Mouse (Mus musculus) kidney, postnatal 25 days (tissue): Measurements from ENCODE around the gene Nphp1.
A peak's percentile ranks its signal among the peaks of the same experiment; 100 is the strongest.

ENCODE experiments used
- DNase-seq, 2 experiments: peaks; one replicate each; pipeline ENCODE4 v3.0.0; 2021; ENCODE audit warnings: mixed read lengths in 2 of 2

The Nphp1 gene

DNA sequence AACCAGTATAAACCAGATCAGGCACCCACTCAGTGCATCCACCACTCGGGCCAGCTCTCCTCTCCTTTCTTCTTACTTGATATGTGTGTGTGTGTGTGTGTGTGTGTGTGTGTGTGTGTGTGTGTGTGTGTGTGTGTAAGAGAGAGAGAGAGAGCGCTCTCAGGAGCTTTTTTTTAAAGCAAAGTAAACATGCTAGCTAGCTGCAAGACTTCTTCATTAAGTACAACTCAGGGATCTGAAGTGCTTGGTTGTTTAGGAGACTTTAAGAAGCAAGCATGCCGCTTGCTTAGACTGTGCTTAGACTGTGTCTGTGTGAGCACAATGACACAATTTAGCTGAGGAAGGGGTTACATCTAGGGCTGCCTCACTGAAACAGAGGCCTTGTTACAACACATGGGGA, 46.1 kb downstream of the Nphp1 start:
- no peak for DNase-seq

DNA sequence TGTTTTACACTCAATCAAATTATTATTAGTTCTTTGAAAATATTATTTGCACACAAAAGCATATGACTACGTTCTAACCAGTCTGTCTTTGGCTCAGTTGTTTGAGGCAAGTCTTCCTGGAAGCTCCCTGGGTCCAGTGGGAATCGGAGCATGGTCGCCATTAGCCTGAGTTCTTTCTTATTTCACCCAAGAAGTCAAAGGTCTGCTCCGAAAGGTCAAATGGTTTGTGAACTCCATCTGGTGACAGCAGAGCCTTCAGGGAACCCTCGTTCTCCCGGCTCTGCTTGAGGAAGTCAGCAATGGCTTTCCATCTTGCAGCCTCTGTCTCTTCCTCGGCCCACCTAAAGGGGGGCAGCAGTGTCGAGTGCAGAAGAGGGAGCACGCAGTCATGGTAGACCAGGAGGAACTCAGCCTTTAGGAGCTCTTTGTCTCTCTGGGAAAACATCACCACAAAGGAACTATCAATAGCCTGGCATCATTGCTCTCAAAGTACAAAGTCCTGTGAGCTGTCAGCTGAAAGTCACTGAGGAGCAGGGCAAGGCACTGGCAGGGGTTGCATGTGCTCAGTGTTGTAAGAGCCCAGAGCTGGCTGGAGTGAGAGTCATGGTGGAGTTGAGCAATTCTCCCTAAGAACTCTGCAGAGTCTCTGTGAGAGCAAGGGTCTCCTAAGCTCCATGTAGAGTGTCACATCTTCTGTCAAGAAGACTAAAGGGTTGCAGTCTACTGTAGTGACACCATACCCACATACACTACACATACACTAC, 47.8 kb downstream of the Nphp1 start:
- no peak for DNase-seq

DNA sequence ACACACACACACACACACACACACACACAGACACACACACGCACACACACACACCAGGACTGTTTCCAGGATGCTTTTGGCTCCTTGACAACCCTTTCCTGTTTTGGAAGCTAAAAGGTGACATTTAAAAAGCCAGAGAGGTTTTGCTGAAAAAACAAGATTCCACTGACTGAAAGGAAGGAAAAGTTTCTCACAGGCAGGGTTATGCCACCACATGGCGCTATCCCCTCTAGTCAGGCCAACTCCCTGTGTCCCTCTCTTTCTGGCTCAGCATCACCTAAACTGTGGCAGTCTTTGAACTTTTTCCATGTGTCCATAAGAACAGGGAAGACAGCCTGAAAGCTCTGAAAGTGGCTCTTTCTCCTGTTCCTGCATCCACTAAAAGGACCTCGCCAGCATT, 50.8 kb downstream of the Nphp1 start:
- peak in 1 of 2 experiments; percentile 23 for DNase-seq

GRCm38 (mm10) chr2:127736631-127737209, 52.0 kb downstream of the Nphp1 start:
- DNase-seq = peak in 1 of 2 experiments; percentile 52

DNA sequence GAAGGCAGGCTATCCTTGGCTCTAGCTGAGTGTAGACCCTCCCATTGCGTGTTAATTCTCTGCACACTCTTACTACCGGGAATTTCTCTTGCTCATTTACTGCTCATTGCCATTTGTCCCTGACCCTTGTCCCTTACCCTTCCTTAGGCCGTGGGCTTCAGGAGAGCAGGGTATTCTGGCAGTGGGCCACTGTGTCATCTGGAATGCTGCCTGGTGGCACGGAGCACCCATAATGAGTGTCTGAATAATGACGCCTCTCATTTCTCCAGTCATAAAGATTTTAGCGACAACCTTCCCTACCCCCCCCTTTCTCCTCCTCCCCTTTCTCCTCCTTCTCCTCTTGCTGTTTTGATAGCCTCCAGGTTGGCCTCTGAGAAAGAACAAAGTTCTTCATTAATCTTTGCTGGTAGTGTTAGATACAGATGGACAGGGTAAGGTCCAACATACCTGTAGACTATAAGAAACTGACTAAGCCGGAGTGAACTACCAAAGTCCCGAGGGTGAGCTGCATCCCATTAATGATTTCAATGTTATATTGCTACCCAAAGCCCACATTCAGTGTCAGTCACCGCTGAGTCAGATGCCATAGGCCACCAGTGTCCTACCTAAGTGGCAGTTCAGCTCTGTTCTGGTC, 53.1 kb downstream of the Nphp1 start:
- DNase-seq = peak; percentile 47 to 60

GRCm38 (mm10) chr2:127734889-127735288, 53.8 kb downstream of the Nphp1 start:
- DNase-seq = no peak

GRCm38 (mm10) chr2:127730301-127730997, 58.2 kb downstream of the Nphp1 start:
- no peak for DNase-seq

- DNase-seq = no peak
Measured at GRCm38 (mm10) chr2:127729671-127730070, 59.0 kb downstream of the Nphp1 start, which contains the start of gene Mall. Gene Mall (minus strand): TSS chr2:127729932.

- DNase-seq = peak in 1 of 2 experiments; percentile 39
Measured at GRCm38 (mm10) chr2:127728661-127729450, 59.8 kb downstream of the Nphp1 start.

- DNase-seq = no peak
Measured at GRCm38 (mm10) chr2:127728146-127728545, 60.6 kb downstream of the Nphp1 start.

DNA sequence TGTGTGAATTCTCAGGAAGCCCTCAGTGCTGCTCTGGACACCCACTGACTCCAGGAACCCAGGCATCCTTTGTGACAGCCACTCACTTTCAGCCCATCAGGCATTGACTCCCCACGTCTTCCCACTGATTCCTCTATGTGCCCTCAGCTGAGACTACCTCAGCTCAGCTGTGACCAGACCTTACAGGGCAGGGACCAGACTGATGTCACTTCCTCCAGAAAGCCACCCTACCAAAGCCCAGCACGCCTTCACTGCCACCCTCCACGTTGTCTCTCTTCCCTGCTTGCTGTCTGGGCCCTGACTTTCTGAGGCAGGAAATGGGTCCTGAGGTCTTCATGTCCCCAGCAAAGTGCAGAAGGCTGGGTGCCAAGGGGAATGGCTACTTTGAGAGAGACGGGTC, 65.5 kb downstream of the Nphp1 start:
- no peak for DNase-seq

- DNase-seq = peak; percentile 91
Measured at GRCm38 (mm10) chr2:127722176-127722892, 66.4 kb downstream of the Nphp1 start.

DNA sequence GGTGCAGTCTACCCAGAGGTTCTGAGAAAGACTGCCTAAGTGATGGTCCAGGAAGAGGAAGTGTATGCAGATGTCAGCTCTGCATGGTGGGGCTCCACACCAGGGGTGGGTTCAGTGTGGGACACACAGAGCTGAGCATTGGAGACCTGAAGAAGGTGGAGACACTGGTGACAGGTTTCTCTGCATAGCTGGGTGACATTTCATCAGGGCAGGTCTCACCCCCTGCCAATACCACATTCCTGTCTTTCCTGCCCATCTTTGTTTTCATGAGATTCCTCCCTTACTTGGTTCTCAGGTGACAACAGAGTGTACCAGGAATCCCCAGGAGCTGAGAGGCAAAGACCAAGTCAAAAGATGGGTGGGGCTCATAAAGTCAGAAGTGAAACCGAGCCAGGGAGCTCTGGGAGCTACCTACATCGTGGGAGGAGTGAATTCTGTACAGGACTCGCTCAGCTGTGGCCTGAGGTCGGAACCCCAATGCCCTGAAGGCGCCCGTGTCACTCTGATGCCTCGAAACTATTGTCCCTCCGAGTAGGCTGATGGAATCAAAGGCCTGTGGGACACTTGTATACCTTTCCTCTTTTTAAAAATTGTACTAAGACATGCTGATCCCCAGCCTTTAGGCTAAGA, 69.7 kb downstream of the Nphp1 start:
- no peak for DNase-seq

- peak in 1 of 2 experiments; percentile 4 for DNase-seq
Measured at GRCm38 (mm10) chr2:127714726-127715125, 74.0 kb downstream of the Nphp1 start.

GRCm38 (mm10) chr2:127708792-127709191, 79.9 kb downstream of the Nphp1 start:
- peak in 1 of 2 experiments; percentile 35 for DNase-seq

DNA sequence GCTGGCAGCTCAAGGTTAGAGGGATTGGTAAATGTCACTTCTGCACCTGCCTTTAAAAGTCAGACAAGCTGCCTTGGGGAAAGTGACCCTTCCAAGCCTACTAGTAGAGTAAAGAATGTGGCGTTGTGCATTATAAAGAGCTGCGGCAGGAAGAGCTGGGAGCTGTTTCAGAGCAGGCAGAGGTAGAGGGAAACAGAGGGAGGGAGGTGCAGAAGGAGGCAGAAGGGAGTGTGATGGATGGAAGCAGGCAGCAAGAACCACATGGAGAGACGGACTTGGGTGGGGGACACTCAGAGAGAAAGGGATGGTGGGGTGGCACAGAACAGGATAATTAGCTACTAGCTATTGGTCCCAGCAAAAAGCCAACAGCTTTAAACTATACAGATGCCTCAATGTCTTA, 80.6 kb downstream of the Nphp1 start:
- no peak for DNase-seq

DNA sequence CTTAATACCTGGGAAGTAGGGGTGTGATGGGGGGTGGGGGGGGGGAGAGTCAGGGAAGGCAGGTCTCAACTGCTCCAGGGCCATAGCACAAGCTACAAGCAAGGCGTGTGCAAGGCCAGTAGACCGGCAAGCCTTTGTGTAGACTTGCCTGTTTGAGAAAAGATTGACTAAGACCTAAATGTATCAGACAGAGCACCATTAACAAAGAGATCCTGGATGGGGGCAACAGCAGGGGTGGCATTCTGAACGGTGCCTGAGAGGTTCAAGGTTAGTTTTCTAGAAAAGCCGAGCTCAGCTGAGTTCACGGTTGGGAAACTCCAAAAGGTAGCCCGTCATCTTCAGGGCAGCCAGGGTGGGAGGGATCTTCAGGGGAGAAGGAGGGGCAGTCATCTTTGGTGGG, 83.4 kb downstream of the Nphp1 start:
- DNase-seq = peak in 1 of 2 experiments; percentile 8
